Mouse (Mus musculus) bone marrow macrophage, adult 2 months (primary cell): Measurements from ENCODE around the gene Fbln2.

ENCODE experiments used
- CTCF ChIP-seq: IDR thresholded peaks from 2 replicates; pipeline ENCODE4 v1.5.1; 2012; ENCODE audit warnings: low read depth, mild to moderate bottlenecking, low read length, moderate library complexity
- POLR2A ChIP-seq: IDR thresholded peaks from 2 replicates; pipeline ENCODE4 v1.6.1; 2012; ENCODE audit warnings: mild to moderate bottlenecking, low read depth, low read length, borderline replicate concordance

GRCm38 (mm10) chr6:91165210-91165609 lies 47.0 kb upstream of the Fbln2 start:
- TF ChIP-seq CTCF, result peak; percentile 63; the same call in 1 of the 2 replicates
- TF ChIP-seq POLR2A, result no peak
